Mouse (Mus musculus) forebrain, embryonic 15.5 days (tissue): ENCODE results near the gene Ugt1a2. TPM values are rescaled to one million over a fixed set of nuclear protein-coding genes. Genes with fewer than 3 reads are reported as not detected.
"Not testable (repeated sequence)": the region's sequence is repeated elsewhere in the genome, so short reads cannot be mapped to it uniquely, and the experiment has no call there.

Experiments used
- ATAC-seq: fragments of 200-750 bp; cut with Nextera tagmentation; replicated peaks from 2 replicates; pipeline ENCODE4 v1.8.0; 2017; ENCODE audit warnings: mild to moderate bottlenecking, moderate TSS enrichment, moderate library complexity
- H3K27ac ChIP-seq: fragments of 300-500 bp; sonication (generic); replicated peaks from 2 replicates; pipeline ENCODE4 v1.5.1; 2015; ENCODE audit warnings: mild to moderate bottlenecking, inconsistent platforms
- H3K27me3 ChIP-seq: fragments of 300-500 bp; sonication (generic); 2 replicates; pipeline ENCODE4 v1.6.1; 2015; ENCODE audit warnings: inconsistent platforms
- H3K36me3 ChIP-seq: fragments of 300-500 bp; sonication (generic); 2 replicates; pipeline ENCODE4 v1.6.1; 2015; ENCODE audit warnings: mild to moderate bottlenecking, inconsistent platforms
- H3K4me1 ChIP-seq: fragments of 300-500 bp; sonication (generic); 2 replicates; pipeline ENCODE4 v1.6.1; 2015; ENCODE audit warnings: inconsistent platforms
- H3K4me2 ChIP-seq: fragments of 300-500 bp; sonication (generic); replicated peaks from 2 replicates; pipeline ENCODE4 v1.6.1; 2015; ENCODE audit warnings: mild to moderate bottlenecking, inconsistent platforms
- H3K4me3 ChIP-seq: fragments of 300-500 bp; sonication (generic); 2 replicates; pipeline ENCODE4 v1.5.1; 2015; ENCODE audit warnings: mild to moderate bottlenecking, inconsistent platforms
- H3K9ac ChIP-seq: fragments of 300-500 bp; sonication (generic); replicated peaks from 2 replicates; pipeline ENCODE4 v1.6.1; 2015; ENCODE audit warnings: mild to moderate bottlenecking, inconsistent platforms
- H3K9me3 ChIP-seq: fragments of 300-500 bp; sonication (generic); 2 replicates; pipeline ENCODE4 v1.6.1; 2016; ENCODE audit warnings: inconsistent platforms
- WGBS: fragments of 180-500 bp; shearing (Covaris S2); methylation state at CpG from one replicate; pipeline ENCODE4 v1.1.7; 2015; ENCODE audit warnings: mixed read lengths; 5-methylcytosine and 5-hydroxymethylcytosine counted together
- polyA plus RNA-seq: library from polyadenylated mRNA; unstranded; fragments of >200 nt; fragmentation: Nextera tagmentation; extraction: Ambion mirVana; gene quantifications from 2 replicates; pipeline ENCODE4 v1.2.1, GENCODE M21; 2015

Ugt1a2 gene
- polyA plus RNA-seq, result not detected in 2 replicates

DNA sequence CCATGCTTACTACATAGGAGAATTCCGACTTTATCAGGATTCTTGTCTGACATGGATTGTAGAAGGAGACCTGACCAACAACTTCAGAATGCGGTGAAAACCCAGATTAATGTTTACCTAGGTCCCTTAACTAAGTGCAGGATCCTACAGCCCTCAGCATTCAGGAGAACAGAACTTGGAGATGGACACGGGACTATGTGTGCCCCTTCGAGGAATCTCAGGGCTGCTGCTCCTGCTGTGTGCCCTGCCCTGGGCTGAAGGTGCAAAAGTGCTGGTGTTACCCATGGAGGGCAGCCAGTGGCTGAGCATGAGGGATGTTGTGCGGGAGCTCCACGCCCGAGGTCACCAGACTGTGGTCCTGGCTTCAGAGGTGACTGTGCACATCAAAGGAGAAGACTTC lies at the start of gene Ugt1a2:
Ugt1a2 (plus strand) TSS at position 146 of the 400 bp plus-strand sequence.
- Histone ChIP-seq H3K27me3 (no peaks in the 10 kb centered on the region), H3K9me3 (no peaks in the 10 kb centered on the region)
- WGBS, result 84% methylated on average over 7 of the region's 7 CpGs

DNA sequence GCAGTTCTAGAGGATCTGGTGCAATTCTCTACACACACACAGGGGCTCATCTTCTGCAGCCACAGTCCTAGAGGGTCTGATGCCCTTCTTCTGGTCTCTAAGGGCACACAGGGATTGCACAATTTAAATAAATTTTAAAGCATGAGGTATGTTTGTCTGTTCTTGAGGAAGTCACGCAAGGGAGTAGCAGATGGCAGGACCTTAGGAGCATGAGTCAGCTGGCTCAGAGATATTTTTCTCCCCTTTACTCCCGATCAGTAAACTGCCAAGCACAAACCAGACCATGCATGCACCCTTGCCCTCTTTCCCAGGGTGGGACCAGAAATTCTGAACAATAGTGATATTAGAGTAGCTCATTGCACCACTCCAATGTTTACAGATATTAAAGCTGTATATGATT lies 42.0 kb upstream of the Ugt1a2 start:
- WGBS, result 89% methylated on average over 2 of the region's 2 CpGs
- H3K27me3 ChIP-seq, result no peaks in the 10 kb centered on the region
- no peak for ATAC-seq
- no peaks in the 10 kb centered on the region for H3K36me3 ChIP-seq
- no peak overlapping the region for H3K4me3 ChIP-seq
- no peak overlapping the region for H3K27ac ChIP-seq
- H3K9ac ChIP-seq, result no peak overlapping the region
- H3K4me1 ChIP-seq, result no peaks in the 10 kb centered on the region
- no peak overlapping the region for H3K4me2 ChIP-seq
- no peaks in the 10 kb centered on the region for H3K9me3 ChIP-seq

More for the DNA sequence above, at the start of gene Ugt1a2:
- Histone ChIP-seq H3K36me3 (0 out of 2 replicates have a peak, but pooled peaks cover 3% of the 10 kb centered on the region), H3K4me1 (peaks cover 6% of the 10 kb centered on the region; the same call in 1 of the 2 replicates), H3K4me2 (no peak within 1 kb of the TSS), H3K27ac (no peak within 1 kb of the TSS), H3K9ac (no peak within 1 kb of the TSS), H3K4me3 (no peak within 1 kb of the TSS)
- ATAC-seq, result no peak

DNA sequence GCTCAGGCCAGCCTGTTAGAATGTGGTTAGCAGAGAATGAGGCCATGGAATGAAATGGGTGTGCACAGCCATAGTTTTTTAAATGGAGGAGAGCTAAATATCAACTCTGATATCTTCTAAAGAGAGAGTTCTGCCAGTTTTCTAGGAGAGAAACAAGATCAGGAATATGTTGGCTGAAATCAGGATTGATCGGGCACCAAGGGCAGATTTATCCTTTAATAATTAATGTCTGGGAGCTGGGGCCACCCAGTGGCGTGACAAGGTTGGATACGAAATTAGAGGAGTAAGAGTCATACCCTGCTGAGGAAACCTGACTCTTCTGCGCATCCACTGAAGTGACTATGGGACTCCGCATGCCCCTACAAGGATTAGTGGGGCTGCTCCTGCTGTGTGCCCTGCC lies 34.7 kb upstream of the Ugt1a2 start, which contains the start of gene Ugt1a5:
Ugt1a5 (plus strand) TSS at position 302 of the 400 bp plus-strand sequence.
- Histone ChIP-seq H3K27me3 (no peaks in the 10 kb centered on the region), H3K36me3 (no peaks in the 10 kb centered on the region), H3K4me1 (no peaks in the 10 kb centered on the region), H3K9me3 (no peaks in the 10 kb centered on the region), H3K4me2 (no peak within 1 kb of the TSS), H3K4me3 (no peak within 1 kb of the TSS), H3K9ac (no peak within 1 kb of the TSS), H3K27ac (no peak within 1 kb of the TSS)
- 84% methylated on average over 5 of the region's 5 CpGs for WGBS
- no peak for ATAC-seq

DNA sequence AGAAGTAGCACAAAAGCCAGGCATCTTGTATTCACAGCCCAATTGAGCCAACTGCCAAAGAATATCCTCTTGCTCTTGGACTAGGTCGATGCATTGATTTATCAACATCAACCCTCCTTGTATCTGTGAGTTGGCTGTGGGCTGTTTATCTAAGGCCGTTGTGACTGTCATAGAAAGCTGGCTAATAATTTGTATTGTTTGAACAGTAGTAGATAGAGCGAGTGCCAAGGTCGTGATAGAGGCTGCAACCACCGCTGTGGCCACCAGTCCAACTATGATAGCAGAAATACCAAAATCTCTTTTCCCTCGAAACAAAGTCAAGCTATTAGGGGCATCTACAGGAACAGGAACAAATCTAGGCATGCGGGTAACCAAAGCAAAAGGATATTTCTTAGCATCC lies 28.2 kb upstream of the Ugt1a2 start:
- H3K4me3 ChIP-seq, H3K9me3 ChIP-seq, H3K27me3 ChIP-seq, H3K27ac ChIP-seq, H3K4me1 ChIP-seq, ATAC-seq, H3K9ac ChIP-seq, H3K4me2 ChIP-seq, H3K36me3 ChIP-seq: not testable (repeated sequence)
- WGBS, result 96% methylated on average over 6 of the region's 7 CpGs

DNA sequence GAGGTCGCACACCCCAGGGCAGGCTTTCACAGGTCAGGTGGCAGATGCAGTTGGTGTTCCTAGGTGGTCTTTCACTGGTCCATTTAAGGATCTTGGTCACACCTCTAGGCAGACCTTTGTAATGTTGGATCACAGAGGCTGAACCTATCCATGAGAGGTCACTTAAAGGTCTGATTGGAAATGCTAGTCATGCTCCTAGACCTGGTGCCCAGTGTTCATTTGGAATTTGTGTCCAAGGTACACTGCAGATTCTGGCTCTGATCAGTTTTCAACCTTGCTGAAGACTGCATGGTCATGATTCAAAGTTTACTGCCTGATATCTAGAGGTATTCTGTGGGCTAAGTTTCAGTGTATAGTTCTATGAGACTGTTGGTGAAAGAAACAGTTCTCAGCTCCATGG lies 20.7 kb upstream of the Ugt1a2 start:
- Histone ChIP-seq H3K4me1 (no peaks in the 10 kb centered on the region), H3K4me3 (no peak overlapping the region), H3K9ac (no peak overlapping the region), H3K27me3 (no peaks in the 10 kb centered on the region), H3K4me2 (no peak overlapping the region), H3K9me3 (0 out of 2 replicates have a peak, but pooled peaks cover 5% of the 10 kb centered on the region), H3K36me3 (no peaks in the 10 kb centered on the region), H3K27ac (no peak overlapping the region)
- 92% methylated on average over 1 of the region's 1 CpGs for WGBS
- ATAC-seq, result no peak

DNA sequence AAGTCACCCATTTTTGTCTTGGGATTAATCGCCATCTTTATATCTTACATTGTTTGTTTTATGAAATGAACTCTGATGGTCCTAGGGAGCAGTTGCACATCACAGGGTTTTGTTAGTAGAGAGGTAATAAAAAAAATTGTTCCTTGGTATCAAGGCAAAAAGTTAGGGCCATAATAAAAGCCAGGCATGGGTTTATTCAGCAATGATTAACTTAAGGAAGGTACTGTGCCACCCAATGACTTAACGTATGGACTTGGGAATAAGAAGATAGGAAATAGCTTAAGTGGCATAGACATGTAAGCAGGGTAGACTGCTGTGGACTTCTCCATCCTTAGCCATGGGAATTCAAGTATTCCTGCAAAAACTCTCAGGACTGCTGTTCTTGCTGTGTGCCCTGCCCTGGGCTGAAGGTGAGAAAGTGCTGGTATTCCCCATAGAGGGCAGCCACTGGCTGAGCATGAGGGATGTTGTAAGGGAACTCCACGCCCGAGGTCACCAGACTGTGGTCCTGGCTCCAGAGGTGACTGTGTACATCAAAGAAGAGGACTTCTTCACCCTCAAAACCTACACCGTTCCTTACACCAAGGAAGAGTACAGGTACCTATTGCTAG lies 14.0 kb upstream of the Ugt1a2 start:
- Histone ChIP-seq H3K36me3 (no peaks in the 10 kb centered on the region), H3K9me3 (no peaks in the 10 kb centered on the region), H3K27me3 (no peaks in the 10 kb centered on the region), H3K4me3 (no peak overlapping the region), H3K4me2 (no peak overlapping the region), H3K27ac (no peak overlapping the region), H3K9ac (no peak overlapping the region), H3K4me1 (no peaks in the 10 kb centered on the region)
- 89% methylated on average over 5 of the region's 5 CpGs for WGBS
- ATAC-seq, result no peak

DNA sequence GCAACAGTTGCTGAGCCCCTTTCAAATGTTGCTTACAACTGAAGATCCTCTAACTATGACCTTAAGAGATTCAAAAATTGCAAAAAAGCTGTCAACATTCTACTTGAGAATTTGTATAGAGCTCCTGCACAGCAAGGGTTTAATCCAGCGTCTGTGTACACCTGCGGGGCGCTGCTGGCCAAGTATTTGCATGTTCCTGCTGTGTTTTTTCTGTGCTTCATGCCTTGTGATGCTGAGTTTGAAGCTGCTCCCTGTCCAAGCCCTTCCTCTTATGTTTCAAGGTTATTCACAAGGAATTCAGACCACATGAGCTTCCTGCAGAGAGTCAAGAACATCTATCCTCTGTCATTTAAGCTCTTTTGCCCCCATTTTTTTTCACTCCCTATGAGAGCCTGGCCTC lies 8.3 kb upstream of the Ugt1a2 start:
- Histone ChIP-seq H3K4me2 (no peak overlapping the region), H3K36me3 (no peaks in the 10 kb centered on the region), H3K4me3 (no peak overlapping the region), H3K9me3 (no peaks in the 10 kb centered on the region), H3K27ac (no peak overlapping the region), H3K27me3 (no peaks in the 10 kb centered on the region), H3K9ac (no peak overlapping the region), H3K4me1 (no peaks in the 10 kb centered on the region)
- WGBS, result 74% methylated on average over 3 of the region's 3 CpGs
- ATAC-seq, result no peak

DNA sequence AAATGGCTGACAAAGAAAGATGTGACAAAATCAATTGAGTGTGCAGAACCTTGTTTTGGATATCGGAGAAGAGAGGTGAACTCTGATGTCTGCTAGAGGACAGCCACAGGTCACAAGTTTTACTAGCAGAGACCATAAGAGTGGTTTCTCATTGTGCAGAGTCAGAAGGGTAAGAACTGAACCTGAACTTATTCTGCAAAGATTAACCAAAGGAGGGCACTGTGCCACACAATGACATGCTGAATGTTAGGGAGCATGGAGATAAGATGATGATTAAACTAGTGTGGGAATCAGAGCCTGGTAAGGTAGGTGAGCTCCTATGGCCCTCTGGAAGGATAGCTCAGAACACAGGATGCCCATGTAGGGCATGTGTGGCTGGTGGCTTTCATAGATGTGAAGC lies 4.7 kb upstream of the Ugt1a2 start:
- Histone ChIP-seq H3K36me3 (no peaks in the 10 kb centered on the region), H3K27me3 (no peaks in the 10 kb centered on the region), H3K4me3 (no peak overlapping the region), H3K4me1 (no peaks in the 10 kb centered on the region), H3K9me3 (no peaks in the 10 kb centered on the region), H3K9ac (no peak overlapping the region), H3K27ac (no peak overlapping the region), H3K4me2 (no peak overlapping the region)
- 94% methylated on average over 1 of the region's 1 CpGs for WGBS
- no peak for ATAC-seq

DNA sequence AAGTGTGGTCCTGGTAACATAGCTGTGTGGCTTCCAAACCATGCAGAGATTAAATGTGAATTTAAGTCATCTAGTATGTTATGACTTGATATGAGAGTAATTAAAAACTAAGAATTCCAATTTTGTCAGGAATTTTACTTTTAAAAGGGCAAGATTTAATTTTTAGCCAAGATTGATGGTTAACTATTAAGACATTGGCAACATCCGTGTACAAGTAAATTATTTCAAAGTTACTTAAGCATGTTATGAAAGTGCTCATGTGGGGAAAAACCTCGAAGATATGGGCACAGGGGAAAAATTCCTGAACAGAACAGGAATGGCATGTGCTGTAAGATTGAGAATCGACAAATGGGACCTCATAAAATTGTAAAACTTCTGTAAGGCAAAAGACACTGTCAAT lies 3.0 kb upstream of the Ugt1a2 start:
- no peak for ATAC-seq
- no peak overlapping the region for H3K4me3 ChIP-seq
- H3K4me2 ChIP-seq, result no peak overlapping the region
- no peak overlapping the region for H3K9ac ChIP-seq
- 76% methylated on average over 3 of the region's 3 CpGs for WGBS
- H3K36me3 ChIP-seq, result no peaks in the 10 kb centered on the region
- no peak overlapping the region for H3K27ac ChIP-seq
- H3K4me1 ChIP-seq, result no peaks in the 10 kb centered on the region
- no peaks in the 10 kb centered on the region for H3K9me3 ChIP-seq
- no peaks in the 10 kb centered on the region for H3K27me3 ChIP-seq

DNA sequence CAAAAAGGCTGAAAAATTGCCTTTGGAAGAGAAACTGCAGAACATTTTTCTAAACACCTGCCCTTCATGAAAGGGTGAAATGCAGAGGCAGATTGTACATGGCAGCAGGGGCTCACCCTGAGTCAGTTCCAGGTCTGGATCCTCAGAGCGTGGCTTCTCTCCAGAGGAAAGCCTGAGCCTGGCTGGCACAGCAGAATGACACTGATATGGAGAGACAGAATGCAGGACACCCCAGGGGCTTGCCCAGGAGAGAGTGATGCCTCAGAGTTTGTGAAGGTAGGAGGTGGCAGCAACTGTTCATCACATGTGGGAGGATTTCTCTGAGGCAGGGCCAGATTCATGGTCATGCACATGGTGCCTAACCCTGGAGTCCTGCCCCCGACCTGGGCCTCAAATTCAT lies 405 bp upstream of the Ugt1a2 start:
- WGBS, result 81% methylated on average over 2 of the region's 2 CpGs
- H3K27ac ChIP-seq, result no peak overlapping the region
- H3K4me2 ChIP-seq, result no peak overlapping the region

DNA sequence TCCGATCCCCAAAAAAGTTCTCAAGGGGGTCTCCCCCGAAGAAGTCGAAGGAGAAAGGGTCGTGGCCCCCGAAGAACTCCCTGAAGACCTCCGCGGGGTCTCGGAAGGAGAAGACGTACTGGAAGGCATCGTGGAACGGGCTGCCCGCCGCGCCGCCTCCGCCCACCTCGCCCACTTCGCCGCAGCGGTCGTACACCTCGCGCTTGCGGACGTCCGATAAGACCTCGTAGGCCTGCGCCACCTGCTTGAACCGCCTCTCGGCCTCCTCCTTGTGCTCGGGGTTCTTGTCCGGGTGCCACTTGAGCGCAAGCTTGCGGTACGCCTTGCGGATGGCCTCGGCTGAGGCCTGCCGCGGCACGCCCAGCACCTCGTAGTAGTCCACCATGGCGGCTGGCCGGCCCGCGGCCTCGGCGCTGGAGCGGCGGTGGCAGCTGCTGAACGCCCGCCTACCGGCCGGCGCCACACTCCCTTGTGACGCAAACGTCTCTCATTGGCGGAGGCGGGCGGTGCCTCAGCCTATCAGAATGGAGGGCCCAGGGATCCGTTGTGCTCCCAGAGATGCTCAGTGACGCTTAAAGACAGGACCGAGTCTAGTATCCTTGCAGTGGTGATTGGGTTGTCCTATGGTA lies 5.0 kb downstream of the Ugt1a2 start, which contains the start of gene Dnajb3:
Dnajb3 (minus strand) TSS at position 489 of the 629 bp plus-strand sequence.
- 5% methylated on average over 59 of the region's 62 CpGs for WGBS

More for the DNA sequence above, 405 bp upstream of the Ugt1a2 start:
- ATAC-seq, result no peak
- H3K9me3 ChIP-seq, result no peaks in the 10 kb centered on the region
- H3K36me3 ChIP-seq, result 0 out of 2 replicates have a peak, but pooled peaks cover 3% of the 10 kb centered on the region
- H3K4me1 ChIP-seq, result peaks cover 1% of the 10 kb centered on the region; the same call in 1 of the 2 replicates
- H3K27me3 ChIP-seq, result no peaks in the 10 kb centered on the region
- no peak overlapping the region for H3K4me3 ChIP-seq
- no peak overlapping the region for H3K9ac ChIP-seq

DNA sequence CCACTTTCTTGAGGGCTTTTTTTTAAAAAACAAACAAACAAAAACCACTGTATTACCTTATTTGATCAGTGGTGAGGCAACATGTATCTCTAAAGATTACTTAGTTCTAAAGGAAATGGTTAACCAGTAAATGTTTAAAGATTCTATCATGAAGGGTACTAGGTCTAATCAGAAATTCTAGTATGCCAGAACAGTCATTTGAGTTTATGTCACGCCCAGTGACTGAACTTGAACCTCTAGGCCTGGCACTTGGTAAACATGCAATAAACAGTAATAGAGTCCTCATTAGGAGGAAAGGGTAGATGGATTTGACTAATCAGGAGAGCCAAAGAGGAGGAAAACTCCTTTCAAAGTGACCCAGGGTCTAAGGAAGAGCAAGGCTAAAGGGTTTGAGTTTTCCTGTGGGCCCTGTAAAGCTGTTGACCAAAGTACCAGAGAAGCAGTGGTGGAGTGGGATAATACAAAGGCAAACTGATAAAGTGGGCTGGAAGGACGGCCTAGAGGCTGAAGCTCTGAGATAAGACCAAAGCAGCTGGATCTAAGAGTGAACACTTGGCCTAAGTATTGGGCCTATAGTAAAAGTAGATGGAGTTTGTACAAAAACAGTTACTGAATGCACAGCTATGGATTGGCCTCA lies 6.6 kb downstream of the Ugt1a2 start:
- no peak for ATAC-seq
- H3K4me1 ChIP-seq, result peaks cover 10% of the 10 kb centered on the region
- no peak overlapping the region for H3K9ac ChIP-seq
- peaks cover 7% of the 10 kb centered on the region for H3K9me3 ChIP-seq
- H3K27me3 ChIP-seq, result no peaks in the 10 kb centered on the region
- no peak overlapping the region for H3K27ac ChIP-seq
- no peak overlapping the region for H3K4me2 ChIP-seq
- H3K36me3 ChIP-seq, result 0 out of 2 replicates have a peak, but pooled peaks cover 3% of the 10 kb centered on the region
- no peak overlapping the region for H3K4me3 ChIP-seq
- WGBS, result 80% methylated on average over 2 of the region's 2 CpGs

More for the DNA sequence above, 5.0 kb downstream of the Ugt1a2 start, which contains the start of gene Dnajb3:
- Histone ChIP-seq H3K4me2 (peak within 1 kb of the TSS; percentile 92), H3K27ac (peak within 1 kb of the TSS; percentile 58; the same call in 1 of the 2 replicates), H3K36me3 (0 out of 2 replicates have a peak, but pooled peaks cover 3% of the 10 kb centered on the region), H3K27me3 (no peaks in the 10 kb centered on the region), H3K4me1 (peaks cover 10% of the 10 kb centered on the region), H3K9ac (peak within 1 kb of the TSS; percentile 64), H3K9me3 (no peaks in the 10 kb centered on the region), H3K4me3 (peak within 1 kb of the TSS; percentile 66)
- peak; percentile 100 for ATAC-seq
